In the genomic region with DNA sequence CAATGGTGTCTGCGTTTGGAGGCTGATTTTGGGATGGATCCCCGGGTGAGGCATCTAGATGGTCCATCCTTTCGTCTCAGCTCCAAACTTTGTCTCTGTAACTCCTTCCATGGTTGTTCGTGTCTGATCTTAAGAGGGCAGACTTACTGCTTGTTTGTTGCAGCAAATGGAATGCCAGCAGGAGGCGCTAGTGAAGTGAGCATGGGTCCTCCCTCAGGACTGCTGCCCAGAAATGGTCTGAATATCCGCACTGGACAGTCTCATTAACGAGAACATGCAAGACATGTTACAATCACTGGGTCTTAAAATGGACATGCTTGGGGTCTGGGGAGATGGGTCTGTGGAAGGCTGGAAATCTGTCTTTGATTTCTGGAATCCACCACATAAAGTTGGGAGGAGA, we compare ENCODE assay signal across 7 mouse cellular contexts. TPM values are rescaled to one million over a fixed set of nuclear protein-coding genes. Genes with fewer than 3 reads are reported as not detected.
DNase-seq lines count a peak whose midpoint lies in the region; TF ChIP-seq lines count a peak whose summit lies in the region.

No protein-coding gene starts in this region.

- H3K9ac ChIP-seq in heart, adult 2 months (ENCODE audit: low read depth, low read length): no peak overlapping the region; the same call in 1 of the 2 replicates

- H3K9me3 ChIP-seq in E14TG2a.4 (ENCODE audit: low read length): peaks cover 4% of the 10 kb centered on the region; the same call in 1 of the 2 replicates

- TF ChIP-seq POLR2A in heart, adult 2 months (IDR thresholded peaks at IDR 0.05; ENCODE audit: insufficient read depth, low read depth, low read length): no peak
- no peak for TF ChIP-seq POLR2A in testis, adult 2 months (IDR thresholded peaks at IDR 0.05; ENCODE audit: control insufficient read depth, low read depth, low read length)

- peak; percentile 89 for DNase-seq in NIH3T3 (ENCODE audit: low read depth)
- DNase-seq in cerebellum, postnatal 25 days: peak; percentile 86 to 93
- peak; percentile 86 to 90 for DNase-seq in heart, adult 2 months
- peak; percentile 45 to 92 for DNase-seq in layer of hippocampus, adult 18-20 months (ENCODE audit: low spot score in 2 of 2)
- DNase-seq in lung, postnatal 14 days: peak; percentile 97

- peak; percentile 72 for TF ChIP-seq CTCF in E14TG2a.4 (conservative IDR thresholded peaks at IDR 0.05; ENCODE audit: low read length)
- peak; percentile 94 for TF ChIP-seq CTCF in heart, adult 2 months (IDR thresholded peaks at IDR 0.05)
- TF ChIP-seq CTCF in testis, adult 2 months (IDR thresholded peaks at IDR 0.05; ENCODE audit: control insufficient read depth, insufficient read depth, insufficient replicate concordance, low read depth, low read length): peak; percentile 75; the same call in 1 of the 2 replicates

- H3K79me2 ChIP-seq in heart, adult 2 months (replicated peaks; ENCODE audit: control insufficient read depth, insufficient read depth, low read length): no peaks in the 10 kb centered on the region

- peak overlapping the region; percentile 61 for H3K27ac ChIP-seq in heart, adult 2 months
- no peak overlapping the region for H3K27ac ChIP-seq in testis, adult 2 months (ENCODE audit: control insufficient read depth, insufficient read depth, low read depth, low read length)

- intact Hi-C loops in heart, adult 2 months (cut with DNase I): loop anchor here (1.0 kb wide), 1 partner anchor 65 kb away; no protein-coding TSS in a partner anchor

- 13% methylated on average over 7 of the region's 7 CpGs for WGBS in heart, adult 2 months

- no peak overlapping the region for H3K4me3 ChIP-seq in E14TG2a.4 (replicated peaks; ENCODE audit: low read length)
- 0 out of 2 replicates have a peak overlapping the region, but pooled peaks have one; percentile 19 for H3K4me3 ChIP-seq in heart, adult 2 months
- no peak overlapping the region for H3K4me3 ChIP-seq in testis, adult 2 months (ENCODE audit: control insufficient read depth, low read depth, low read length)

- no peaks in the 10 kb centered on the region for H3K27me3 ChIP-seq in E14TG2a.4 (ENCODE audit: insufficient read depth, low read length)
- no peaks in the 10 kb centered on the region for H3K27me3 ChIP-seq in heart, adult 2 months (ENCODE audit: control insufficient read depth, insufficient read depth, low read length)
- H3K27me3 ChIP-seq in testis, adult 2 months (ENCODE audit: control insufficient read depth, insufficient read depth, low read length): no peaks in the 10 kb centered on the region

- TF ChIP-seq EP300 in heart, adult 2 months (IDR thresholded peaks at IDR 0.05; ENCODE audit: insufficient read depth, low read depth, low read length): peak; percentile 96

- no peaks in the 10 kb centered on the region for H3K36me3 ChIP-seq in E14TG2a.4 (ENCODE audit: insufficient read depth, low read length)
- H3K36me3 ChIP-seq in heart, adult 2 months (ENCODE audit: control insufficient read depth, insufficient read depth, low read length): no peaks in the 10 kb centered on the region
- no peaks in the 10 kb centered on the region for H3K36me3 ChIP-seq in testis, adult 2 months (ENCODE audit: control insufficient read depth, insufficient read depth, low read length)

- peaks cover 71% of the 10 kb centered on the region for H3K4me1 ChIP-seq in E14TG2a.4 (replicated peaks; ENCODE audit: low read depth, low read length)
- H3K4me1 ChIP-seq in heart, adult 2 months (ENCODE audit: control insufficient read depth, insufficient read depth, low read length): no peaks in the 10 kb centered on the region; the same call in 1 of the 2 replicates
- H3K4me1 ChIP-seq in testis, adult 2 months (ENCODE audit: control insufficient read depth, insufficient read depth, low read length): no peaks in the 10 kb centered on the region

RNA-seq across cellular contexts. Expression of gene Klf15, which starts 12.2 kb away (rescaled TPM):
- total RNA-seq in heart, adult 2 months (2021): 10 to 100 TPM; 64.7 to 67.4 TPM
- polyA plus RNA-seq in heart, adult 2 months (2012; rRNA removed): 54.7 and 60.2 TPM in 2 replicates
- 10 to 100 TPM; 36.5 to 44.2 TPM for total RNA-seq in layer of hippocampus, adult 18-20 months (2021)
- 7.6 and 7.7 TPM in 2 replicates for polyA plus RNA-seq in testis, adult 2 months (2012; rRNA removed)

RNA-seq across cellular contexts. Expression of gene Cfap100, which starts 21.6 kb away (rescaled TPM):
- total RNA-seq in heart, adult 2 months (2021): under 1 TPM; 0.16 to 0.18 TPM
- 0.44 and 0.80 TPM in 2 replicates for polyA plus RNA-seq in heart, adult 2 months (2012; rRNA removed)
- 10 to 100 TPM; 12.6 to 19.4 TPM for total RNA-seq in layer of hippocampus, adult 18-20 months (2021)
- polyA plus RNA-seq in testis, adult 2 months (2012; rRNA removed): 51.7 and 65.0 TPM in 2 replicates

RNA-seq across cellular contexts. Expression of gene Aldh1l1, which starts 36.0 kb away (rescaled TPM):
- 1 to 10 TPM; 2.5 to 3.7 TPM for total RNA-seq in heart, adult 2 months (2021)
- 3.2 and 7.5 TPM in 2 replicates for polyA plus RNA-seq in heart, adult 2 months (2012; rRNA removed)
- total RNA-seq in layer of hippocampus, adult 18-20 months (2021): 10 to 100 TPM; 40.1 to 43.6 TPM
- polyA plus RNA-seq in testis, adult 2 months (2012; rRNA removed): 7.2 and 9.6 TPM in 2 replicates

Comparison
In these comparisons a context has a peak if more than half of its experiments do, and no peak if none do; other contexts are left out.
1. RNA of gene Cfap100, which starts 21.6 kb away (total RNA-seq): 12.6 to 19.4 TPM in layer of hippocampus, adult 18-20 months; 0.16 to 0.18 TPM in heart, adult 2 months; every median in the first group is over 10 times any median in the second.
2. RNA of gene Aldh1l1, which starts 36.0 kb away (total RNA-seq): 40.1 to 43.6 TPM in layer of hippocampus, adult 18-20 months; 2.5 to 3.7 TPM in heart, adult 2 months; every median in the first group is over 4 times any median in the second.
3. Peak in every context shown above with its lines, with median percentiles within 50 percentile points of each other: CTCF ChIP-seq and DNase-seq.